Mouse (Mus musculus): ENCODE data around the gene Apoa1.

Gene Apoa1

DNA sequence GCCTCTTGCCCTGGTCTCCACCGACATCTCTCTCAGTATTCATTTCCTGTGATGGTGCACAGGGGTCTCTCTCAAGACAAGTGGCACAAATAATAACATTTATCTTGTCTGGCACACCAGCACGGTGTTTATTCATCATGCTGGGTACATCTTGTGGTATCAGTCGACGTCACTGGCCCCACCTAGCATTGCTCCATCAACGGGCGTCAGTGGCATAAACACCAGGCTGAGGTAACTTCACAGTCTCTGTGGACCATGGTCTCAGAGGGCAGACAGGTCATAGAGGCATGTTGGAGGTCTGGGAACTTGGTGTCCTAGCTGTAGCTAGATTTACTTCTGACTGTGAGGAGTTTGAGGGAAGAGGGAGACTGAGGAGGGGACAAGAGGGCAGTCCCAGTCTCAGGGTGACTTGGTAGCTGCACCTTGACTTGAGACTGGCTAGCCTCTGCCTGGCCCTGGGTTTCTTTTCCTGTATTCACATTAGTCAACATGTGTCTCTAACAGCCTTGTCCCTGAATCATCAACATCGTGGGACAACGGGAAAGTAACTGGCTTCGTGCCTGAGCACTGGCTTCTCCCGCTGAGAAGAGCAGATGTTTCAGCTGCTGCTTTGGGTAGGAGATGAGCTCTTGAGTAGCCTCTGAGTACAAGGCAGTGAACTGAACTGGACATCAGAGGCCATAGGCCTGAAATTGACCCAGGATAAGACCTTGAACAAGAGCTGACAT lies 28.4 kb downstream of the Apoa1 start:
- DNase-seq (ENCODE audit: extremely low read depth, low read depth) = no peak

DNA sequence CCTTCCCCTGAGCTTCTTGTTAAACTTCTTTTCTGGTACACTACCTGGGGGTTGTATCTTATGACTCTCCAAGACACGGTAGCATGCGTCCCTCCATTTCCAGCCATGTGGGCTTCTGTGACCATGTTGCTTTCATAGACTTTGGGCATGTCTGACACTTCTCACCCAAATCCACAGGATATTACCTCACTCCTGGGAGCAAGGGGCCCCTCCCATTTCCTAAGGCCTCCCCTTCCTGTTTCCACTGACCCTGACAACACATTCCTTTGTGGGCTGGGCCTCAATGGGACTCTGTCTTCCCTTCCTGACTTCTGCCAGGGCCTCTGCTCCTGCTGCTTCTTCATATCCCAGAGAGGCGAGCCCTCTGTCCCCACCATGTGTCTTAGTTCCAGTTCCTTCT lies 29.2 kb downstream of the Apoa1 start:
- DNase-seq (ENCODE audit: extremely low read depth, low read depth) = no peak

DNA sequence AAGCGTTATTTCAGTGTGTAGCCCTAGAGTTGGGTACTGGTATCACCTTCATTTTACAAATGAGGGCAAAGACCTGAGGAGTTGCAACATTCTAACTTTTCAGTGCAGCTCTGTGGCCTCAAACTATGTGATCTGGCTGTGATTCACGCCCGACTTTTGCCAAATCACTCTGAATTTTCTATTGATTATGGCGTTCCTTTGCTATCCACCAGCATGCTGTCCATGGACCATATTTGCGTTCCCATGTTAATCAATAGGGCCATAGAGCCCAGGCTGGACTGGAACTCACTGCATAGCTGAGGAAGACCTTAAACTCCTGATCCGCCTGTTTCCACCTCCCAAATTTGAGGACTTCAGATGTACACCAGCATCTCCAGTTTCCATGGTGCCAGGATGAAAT lies 30.7 kb downstream of the Apoa1 start:
- DNase-seq (ENCODE audit: extremely low read depth, low read depth) = no peak

DNA sequence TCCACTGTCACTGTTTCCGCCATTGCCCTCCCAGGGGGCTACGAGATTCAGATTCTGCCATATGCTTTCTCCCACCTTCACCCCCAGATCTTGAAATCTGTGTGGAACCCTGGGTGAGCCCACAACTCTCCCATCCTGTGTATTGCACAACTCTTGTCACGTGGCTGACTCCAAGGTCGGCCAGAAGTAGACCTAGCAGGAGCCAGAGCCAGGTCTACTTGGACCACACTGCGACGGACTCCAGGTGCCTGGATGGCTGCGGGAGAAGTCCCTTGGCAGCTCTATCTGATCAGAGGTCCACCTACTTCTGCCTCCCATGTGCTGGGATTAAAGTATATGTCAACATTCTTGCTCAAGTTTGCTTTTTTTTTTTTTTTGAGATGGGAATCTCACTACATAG lies 32.8 kb downstream of the Apoa1 start:
- no peak for DNase-seq (ENCODE audit: extremely low read depth, low read depth)

DNA sequence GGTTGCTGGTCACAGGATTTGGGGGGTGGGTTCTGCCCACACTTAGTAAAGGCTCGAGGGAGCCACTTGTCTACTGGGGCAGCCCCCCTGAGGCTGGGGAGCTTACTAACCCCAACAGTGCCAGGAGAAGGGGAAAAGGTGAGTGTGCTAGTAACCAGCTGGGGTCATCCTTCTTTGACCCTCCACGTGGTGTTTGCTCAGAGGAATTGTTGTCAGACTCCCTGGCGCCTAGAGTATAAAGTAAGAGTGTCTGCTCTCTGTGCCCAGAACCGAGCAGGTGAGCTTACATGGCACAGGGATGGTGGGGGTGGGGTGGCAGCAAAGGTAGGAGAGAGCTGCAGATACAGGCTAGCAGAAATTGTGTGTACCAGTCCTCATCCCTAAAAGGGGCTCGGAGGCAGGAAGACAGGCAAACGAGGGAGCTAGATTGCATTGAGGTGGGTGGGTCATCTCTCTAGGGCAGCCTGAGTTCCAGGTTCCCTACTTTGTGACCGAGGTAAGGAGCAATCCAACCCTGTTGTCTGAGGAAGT lies 40.0 kb downstream of the Apoa1 start, which contains the start of gene Apoa5:
Gene Apoa5, plus strand, starts transcription at position 291 of the 531 bp plus-strand sequence.
- no peak for DNase-seq (ENCODE audit: extremely low read depth, low read depth)

DNA sequence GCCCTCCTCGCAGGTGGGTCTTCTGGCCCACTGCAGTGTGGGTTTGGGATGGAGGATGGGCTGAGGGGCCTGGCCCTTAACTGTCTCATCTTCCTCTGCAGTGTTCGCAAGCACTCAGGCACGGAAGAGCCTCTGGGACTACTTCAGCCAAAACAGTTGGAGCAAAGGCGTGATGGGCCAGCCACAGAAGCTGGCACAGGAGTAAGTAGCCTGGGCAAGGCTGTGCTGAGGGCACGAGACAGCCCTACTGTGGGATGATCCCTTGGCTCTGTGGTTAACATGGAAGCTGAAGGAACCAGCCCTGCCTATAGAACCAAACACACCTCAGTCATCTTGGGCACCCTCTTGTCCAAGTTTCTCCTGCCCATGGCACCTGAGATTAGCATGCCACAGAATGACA lies 40.7 kb downstream of the Apoa1 start:
- no peak for DNase-seq (ENCODE audit: extremely low read depth, low read depth)

DNA sequence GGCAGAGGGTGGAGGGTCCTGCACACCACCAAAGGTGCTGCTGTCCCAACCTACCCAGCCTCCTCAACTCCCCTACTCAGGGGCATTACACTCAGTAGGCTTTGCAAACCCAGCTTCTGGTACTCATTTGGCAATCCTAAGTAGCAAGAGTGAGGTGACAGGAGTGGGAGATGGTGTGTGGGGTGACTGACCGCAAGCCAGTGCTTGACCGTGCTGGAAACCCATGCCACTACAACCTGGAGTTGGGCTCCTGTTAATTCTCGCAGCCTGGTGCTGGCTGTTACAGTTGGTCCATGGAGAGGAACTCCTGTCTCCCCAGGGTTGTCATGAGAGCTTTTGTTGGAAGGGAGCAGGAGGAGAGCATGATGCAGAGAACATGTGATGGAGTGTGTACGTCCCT lies 42.4 kb downstream of the Apoa1 start:
- DNase-seq (ENCODE audit: extremely low read depth, low read depth) = no peak

DNA sequence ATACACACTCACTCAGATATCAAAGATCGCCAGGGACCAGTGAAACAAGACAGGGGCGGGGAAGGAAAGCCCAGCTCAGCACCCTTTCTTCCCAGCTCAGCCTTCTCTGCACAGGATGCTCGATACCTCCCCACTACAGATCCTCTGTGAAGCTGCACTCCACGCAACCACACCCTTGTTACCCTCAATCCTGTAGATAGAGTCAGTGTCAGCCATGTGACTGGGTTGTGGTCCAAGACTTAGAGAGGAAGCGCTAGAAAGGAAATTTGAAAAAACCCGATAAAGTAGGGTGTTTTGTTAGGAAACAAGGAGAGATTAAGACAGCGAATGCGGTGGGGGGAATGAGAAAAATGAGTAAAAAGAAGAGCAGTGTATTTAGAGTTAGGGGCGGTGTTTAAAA lies 43.7 kb downstream of the Apoa1 start:
- peak; percentile 87 for DNase-seq (ENCODE audit: extremely low read depth, low read depth)

DNA sequence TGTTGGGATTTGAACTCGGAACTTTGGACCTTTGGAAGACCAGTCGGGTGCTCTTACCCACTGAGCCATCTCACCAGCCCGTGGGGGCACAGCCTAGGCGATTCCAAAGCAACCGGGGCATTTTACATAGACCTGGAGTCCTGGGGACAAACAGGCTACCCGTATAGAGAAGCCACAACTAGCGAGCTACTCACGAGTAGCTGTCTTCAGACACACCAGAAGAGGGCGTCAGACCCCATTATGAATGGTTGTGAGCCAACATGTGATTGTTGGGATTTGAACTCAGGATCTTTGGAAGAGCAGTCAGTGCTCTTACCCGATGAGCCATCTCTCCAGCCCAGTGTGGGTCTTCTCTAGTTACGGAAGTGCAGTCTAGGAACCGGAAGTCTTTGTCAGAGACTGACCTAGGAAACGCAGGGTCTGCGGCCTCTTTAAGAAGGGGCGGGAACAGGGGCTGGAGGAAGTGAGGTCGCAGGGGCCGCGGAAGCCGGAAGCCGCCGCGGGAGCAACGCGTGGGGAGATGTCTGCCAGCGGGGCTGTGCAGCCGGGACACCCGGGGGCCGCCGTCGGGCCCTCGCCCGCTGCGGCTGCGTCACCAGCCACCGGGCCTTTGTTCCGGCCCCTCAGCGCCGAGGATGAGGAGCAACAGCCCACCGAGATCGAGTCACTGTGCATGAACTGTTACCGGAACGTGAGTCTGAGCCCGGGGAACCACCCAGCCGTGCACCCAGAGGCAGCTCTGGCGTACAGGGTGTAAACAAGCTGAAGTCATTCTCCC lies 44.5 kb downstream of the Apoa1 start, which contains the start of gene Zpr1:
Gene Zpr1, plus strand, starts transcription at position 388 of the 778 bp plus-strand sequence.
- peak; percentile 94 for DNase-seq (ENCODE audit: extremely low read depth, low read depth)

DNA sequence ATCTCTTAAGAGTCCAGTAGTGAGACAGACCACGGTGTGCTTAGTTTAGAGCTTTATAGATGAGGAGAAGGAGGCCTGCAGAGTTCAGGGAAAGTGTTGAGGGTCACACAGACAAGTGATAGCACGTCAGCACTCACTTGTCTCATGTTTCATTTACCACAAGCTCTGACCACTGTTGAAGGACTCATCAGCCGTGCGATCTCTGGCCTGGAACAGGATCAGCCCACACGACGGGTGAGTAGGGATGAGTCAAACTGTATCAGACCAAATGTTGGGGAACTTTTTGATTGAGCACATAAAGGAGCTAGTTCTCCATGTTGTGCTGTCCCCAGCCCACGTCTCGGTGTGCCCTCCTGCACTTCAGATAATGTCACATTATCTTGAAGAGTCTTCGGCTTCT lies 46.1 kb downstream of the Apoa1 start:
- DNase-seq (ENCODE audit: extremely low read depth, low read depth) = no peak

Data from MEL-GATA-1-ER (cell line).